Mouse (Mus musculus) lung, embryonic 16.5 days (tissue): ENCODE results near the gene Nat8f1. TPM values are rescaled to one million over a fixed set of nuclear protein-coding genes. Genes with fewer than 3 reads are reported as not detected.
"Not testable (repeated sequence)": the region's sequence is repeated elsewhere in the genome, so short reads cannot be mapped to it uniquely, and the experiment has no call there.

Experiments
- ATAC-seq: fragments of 200-750 bp; cut with Nextera tagmentation; 2 replicates; pipeline ENCODE4 v1.8.0; 2017; ENCODE audit warnings: low read depth, mild to moderate bottlenecking, moderate library complexity
- H3K27ac ChIP-seq: fragments of 300-500 bp; sonication (generic); 2 replicates; pipeline ENCODE4 v1.5.1; 2014; ENCODE audit warnings: mild to moderate bottlenecking, control low read depth, low read length
- H3K27me3 ChIP-seq: fragments of 300-500 bp; sonication (generic); 2 replicates; pipeline ENCODE4 v1.6.1; 2014; ENCODE audit warnings: low read depth, low read length, mixed read lengths; ENCODE audit not compliant: control insufficient read depth, insufficient read depth
- H3K36me3 ChIP-seq: fragments of 300-500 bp; sonication (generic); 2 replicates; pipeline ENCODE4 v1.6.1; 2014; ENCODE audit warnings: low read length; ENCODE audit not compliant: control insufficient read depth, insufficient read depth
- H3K4me1 ChIP-seq: fragments of 300-500 bp; sonication (generic); replicated peaks from 2 replicates; pipeline ENCODE4 v1.6.1; 2014; ENCODE audit warnings: low read length, mixed read lengths; ENCODE audit not compliant: control insufficient read depth, insufficient read depth
- H3K4me2 ChIP-seq: fragments of 300-500 bp; sonication (generic); 2 replicates; pipeline ENCODE4 v1.6.1; 2014; ENCODE audit warnings: low read depth, low read length, control low read depth
- H3K4me3 ChIP-seq: fragments of 300-500 bp; sonication (generic); 2 replicates; pipeline ENCODE4 v1.5.1; 2014; ENCODE audit warnings: mild to moderate bottlenecking, low read length, control low read depth
- H3K9ac ChIP-seq: fragments of 300-500 bp; sonication (generic); 2 replicates; pipeline ENCODE4 v1.6.1; 2014; ENCODE audit warnings: low read length, control low read depth
- H3K9me3 ChIP-seq: fragments of 300-500 bp; sonication (generic); 2 replicates; pipeline ENCODE4 v1.6.1; 2016; ENCODE audit warnings: low read length; ENCODE audit not compliant: control insufficient read depth
- WGBS: fragments of 180-500 bp; shearing (Covaris S2); extraction: QIAGEN DNeasy Blood & Tissue Kit; methylation state at CpG from one replicate; pipeline ENCODE4 v1.1.7; 2014; 5-methylcytosine and 5-hydroxymethylcytosine counted together
- polyA plus RNA-seq: library from polyadenylated mRNA; unstranded; fragments of >200 nt; fragmentation: Nextera tagmentation; extraction: Ambion mirVana; gene quantifications from 2 replicates; pipeline ENCODE4 v1.2.1, GENCODE M21; 2015

Nat8f1 gene
- polyA plus RNA-seq, 1 experiment from 2014 or later, result 4.8 TPM

GRCm38 (mm10) chr6:85884311-85884710, 31.2 kb downstream of the Nat8f1 start:
- no peaks in the 10 kb centered on the region for H3K36me3 ChIP-seq
- H3K9me3 ChIP-seq, result peaks cover 5% of the 10 kb centered on the region
- H3K4me1 ChIP-seq, result no peaks in the 10 kb centered on the region
- no peak overlapping the region for H3K27ac ChIP-seq
- H3K4me3 ChIP-seq, result no peak overlapping the region
- no peak overlapping the region for H3K4me2 ChIP-seq
- 92% methylated on average over 1 of the region's 1 CpGs for WGBS
- no peak overlapping the region for H3K9ac ChIP-seq
- no peaks in the 10 kb centered on the region for H3K27me3 ChIP-seq
- ATAC-seq, result no peak

- not testable (repeated sequence) for H3K9me3 ChIP-seq, H3K27me3 ChIP-seq, H3K36me3 ChIP-seq, H3K4me3 ChIP-seq, H3K4me1 ChIP-seq, ATAC-seq, H3K9ac ChIP-seq, H3K27ac ChIP-seq, H3K4me2 ChIP-seq
- WGBS, result 87% methylated on average over 9 of the region's 9 CpGs
These were observed 32.2 kb downstream of the Nat8f1 start for GRCm38 (mm10) chr6:85883246-85883645.

- H3K27me3 ChIP-seq, H3K4me3 ChIP-seq, ATAC-seq, H3K9ac ChIP-seq, H3K36me3 ChIP-seq, H3K4me2 ChIP-seq, H3K27ac ChIP-seq, H3K4me1 ChIP-seq, H3K9me3 ChIP-seq: not testable (repeated sequence)
- WGBS, result 52% methylated on average over 5 of the region's 5 CpGs
These were observed 46.5 kb downstream of the Nat8f1 start, which contains the start of gene Nat8f2 for GRCm38 (mm10) chr6:85869006-85869405. Gene Nat8f2 (minus strand): TSS chr6:85869158.

- ATAC-seq, result no peak
- Histone ChIP-seq H3K27me3 (no peaks in the 10 kb centered on the region), H3K4me1 (no peaks in the 10 kb centered on the region), H3K9ac (no peak overlapping the region), H3K36me3 (no peaks in the 10 kb centered on the region), H3K9me3 (no peaks in the 10 kb centered on the region), H3K4me3 (no peak overlapping the region), H3K4me2 (no peak overlapping the region), H3K27ac (no peak overlapping the region)
- 58% methylated on average over 8 of the region's 8 CpGs for WGBS
These were observed 47.5 kb downstream of the Nat8f1 start for GRCm38 (mm10) chr6:85867726-85868690.

- WGBS, result 15% methylated on average over 1 of the region's 1 CpGs
- not testable (repeated sequence) for H3K4me1 ChIP-seq, H3K9me3 ChIP-seq, H3K36me3 ChIP-seq, H3K9ac ChIP-seq, H3K4me3 ChIP-seq, H3K27ac ChIP-seq, H3K27me3 ChIP-seq, ATAC-seq, H3K4me2 ChIP-seq
These were observed 48.5 kb downstream of the Nat8f1 start for GRCm38 (mm10) chr6:85866995-85867394.

GRCm38 (mm10) chr6:85866166-85866565, 49.3 kb downstream of the Nat8f1 start:
- H3K36me3 ChIP-seq, H3K9me3 ChIP-seq, H3K4me2 ChIP-seq, ATAC-seq, H3K27ac ChIP-seq, H3K27me3 ChIP-seq, H3K4me1 ChIP-seq, H3K4me3 ChIP-seq, H3K9ac ChIP-seq: not testable (repeated sequence)
- WGBS, result 70% methylated on average over 3 of the region's 3 CpGs

GRCm38 (mm10) chr6:85864900-85865639, 50.4 kb downstream of the Nat8f1 start:
- H3K4me3 ChIP-seq, H3K27ac ChIP-seq, H3K9me3 ChIP-seq, H3K27me3 ChIP-seq, H3K9ac ChIP-seq, H3K4me1 ChIP-seq, H3K4me2 ChIP-seq, H3K36me3 ChIP-seq, ATAC-seq: not testable (repeated sequence)
- 70% methylated on average over 5 of the region's 7 CpGs for WGBS

- 86% methylated on average over 2 of the region's 2 CpGs for WGBS
These were observed 51.6 kb downstream of the Nat8f1 start for GRCm38 (mm10) chr6:85863840-85864239.

GRCm38 (mm10) chr6:85863136-85863535, 52.4 kb downstream of the Nat8f1 start:
- Histone ChIP-seq H3K9ac (no peak overlapping the region), H3K27ac (no peak overlapping the region), H3K27me3 (no peaks in the 10 kb centered on the region), H3K4me2 (no peak overlapping the region), H3K4me1 (no peaks in the 10 kb centered on the region), H3K36me3 (no peaks in the 10 kb centered on the region), H3K4me3 (no peak overlapping the region), H3K9me3 (no peaks in the 10 kb centered on the region)
- 78% methylated on average over 2 of the region's 2 CpGs for WGBS
- ATAC-seq, result no peak

More at GRCm38 (mm10) chr6:85863840-85864239, 51.6 kb downstream of the Nat8f1 start:
- Histone ChIP-seq H3K27ac (no peak overlapping the region), H3K4me1 (no peaks in the 10 kb centered on the region), H3K9me3 (no peaks in the 10 kb centered on the region), H3K4me2 (no peak overlapping the region), H3K27me3 (no peaks in the 10 kb centered on the region), H3K9ac (no peak overlapping the region), H3K36me3 (no peaks in the 10 kb centered on the region), H3K4me3 (no peak overlapping the region)
- ATAC-seq, result no peak
